Mouse (Mus musculus) lung, embryonic 15.5 days (tissue): ENCODE data around the gene Lrch1. TPM values are rescaled to one million over a fixed set of nuclear protein-coding genes. Genes with fewer than 3 reads are reported as not detected.

Experiments
- ATAC-seq: fragments of 200-750 bp; cut with Nextera tagmentation; 2 replicates; pipeline ENCODE4 v1.8.0; 2017; ENCODE audit warnings: moderate number of reproducible peaks, borderline replicate concordance; ENCODE audit not compliant: low FRiP score, low TSS enrichment; ENCODE audit errors: extremely low read depth
- H3K27ac ChIP-seq: fragments of 300-500 bp; sonication (generic); 2 replicates; pipeline ENCODE4 v1.5.1; 2015; ENCODE audit warnings: moderate library complexity, mild to moderate bottlenecking, inconsistent platforms
- H3K27me3 ChIP-seq: fragments of 300-500 bp; sonication (generic); 2 replicates; pipeline ENCODE4 v1.6.1; 2015; ENCODE audit warnings: inconsistent platforms
- H3K36me3 ChIP-seq: fragments of 300-500 bp; sonication (generic); 2 replicates; pipeline ENCODE4 v1.6.1; 2015; ENCODE audit warnings: inconsistent platforms
- H3K4me1 ChIP-seq: fragments of 300-500 bp; sonication (generic); 2 replicates; pipeline ENCODE4 v1.6.1; 2015; ENCODE audit warnings: inconsistent platforms
- H3K4me2 ChIP-seq: fragments of 300-500 bp; sonication (generic); 2 replicates; pipeline ENCODE4 v1.6.1; 2015; ENCODE audit warnings: inconsistent platforms, mild to moderate bottlenecking, moderate library complexity
- H3K4me3 ChIP-seq: fragments of 300-500 bp; sonication (generic); 2 replicates; pipeline ENCODE4 v1.5.1; 2015; ENCODE audit warnings: mild to moderate bottlenecking, inconsistent platforms
- H3K9ac ChIP-seq: fragments of 300-500 bp; sonication (generic); 2 replicates; pipeline ENCODE4 v1.6.1; 2015; ENCODE audit warnings: inconsistent platforms
- H3K9me3 ChIP-seq: fragments of 300-500 bp; sonication (generic); 2 replicates; pipeline ENCODE4 v1.6.1; 2016; ENCODE audit warnings: inconsistent platforms
- WGBS: fragments of 180-500 bp; shearing (Covaris S2); methylation state at CpG from one replicate; pipeline ENCODE4 v1.1.7; 2015; 5-methylcytosine and 5-hydroxymethylcytosine counted together
- polyA plus RNA-seq: library from polyadenylated mRNA; unstranded; fragments of >200 nt; fragmentation: Nextera tagmentation; extraction: Ambion mirVana; gene quantifications from 2 replicates; pipeline ENCODE4 v1.2.1, GENCODE M21; 2015

The Lrch1 gene
- polyA plus RNA-seq, 1 experiment from 2014 or later, result 19.9 TPM

- no peaks in the 10 kb centered on the region for H3K9me3 ChIP-seq
- no peak overlapping the region for H3K9ac ChIP-seq
- no peaks in the 10 kb centered on the region for H3K36me3 ChIP-seq
- H3K4me2 ChIP-seq, result no peak overlapping the region
- no peaks in the 10 kb centered on the region for H3K27me3 ChIP-seq
- no peak overlapping the region for H3K4me3 ChIP-seq
- no peak overlapping the region for H3K27ac ChIP-seq
- 38% methylated on average over 3 of the region's 3 CpGs for WGBS
- no peak for ATAC-seq
- H3K4me1 ChIP-seq, result peaks cover 18% of the 10 kb centered on the region
These were observed 106.4 kb downstream of the Lrch1 start for GRCm38 (mm10) chr14:74841297-74841696.

DNA sequence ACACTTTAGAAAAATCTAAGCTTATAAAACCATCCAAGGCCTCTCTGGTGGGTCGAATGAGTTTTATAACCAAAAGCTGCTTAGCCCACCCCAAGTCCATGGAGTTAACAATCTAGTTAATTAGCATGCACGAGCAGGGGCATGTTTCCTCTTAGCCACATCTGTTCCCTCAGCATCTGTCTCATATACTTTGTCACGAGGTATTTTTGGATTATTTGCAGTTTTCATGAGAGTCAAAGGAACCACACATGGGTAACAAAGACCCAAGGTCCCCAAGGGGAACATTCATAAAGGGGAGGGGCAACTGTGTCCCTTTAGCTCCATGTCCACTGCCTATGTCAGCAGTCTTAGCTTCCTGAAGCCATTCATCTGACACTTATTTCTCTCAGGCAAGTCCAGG, 106.9 kb downstream of the Lrch1 start:
- Histone ChIP-seq H3K4me3 (no peak overlapping the region), H3K36me3 (no peaks in the 10 kb centered on the region), H3K4me1 (peaks cover 16% of the 10 kb centered on the region), H3K27me3 (no peaks in the 10 kb centered on the region), H3K4me2 (no peak overlapping the region), H3K9ac (no peak overlapping the region), H3K27ac (no peak overlapping the region), H3K9me3 (no peaks in the 10 kb centered on the region)
- WGBS, result 49% methylated on average over 3 of the region's 3 CpGs
- no peak for ATAC-seq

DNA sequence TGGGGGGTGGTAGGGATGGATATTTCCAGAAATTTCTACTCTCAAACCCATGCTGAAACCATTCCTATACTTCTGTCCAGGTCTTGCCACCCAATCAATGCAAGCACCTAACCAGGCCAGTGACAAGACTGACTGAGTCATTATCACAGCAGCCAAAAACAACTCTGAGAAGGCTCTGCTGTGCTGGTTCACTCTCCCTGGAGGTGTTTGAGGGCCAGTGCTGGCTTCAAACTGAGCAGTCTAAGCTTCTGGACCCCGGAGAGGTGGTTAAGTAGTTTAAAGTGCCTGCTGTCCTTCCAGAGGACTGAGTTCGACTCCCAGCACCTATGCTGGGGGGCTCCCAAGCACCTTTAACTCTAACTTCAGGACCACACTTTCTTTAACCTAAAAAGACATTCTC, 107.3 kb downstream of the Lrch1 start:
- Histone ChIP-seq H3K4me3 (no peak overlapping the region), H3K36me3 (no peaks in the 10 kb centered on the region), H3K9me3 (no peaks in the 10 kb centered on the region), H3K27ac (no peak overlapping the region), H3K9ac (no peak overlapping the region), H3K27me3 (no peaks in the 10 kb centered on the region), H3K4me2 (no peak overlapping the region), H3K4me1 (peaks cover 16% of the 10 kb centered on the region)
- ATAC-seq, result no peak
- WGBS, result 74% methylated on average over 2 of the region's 2 CpGs

DNA sequence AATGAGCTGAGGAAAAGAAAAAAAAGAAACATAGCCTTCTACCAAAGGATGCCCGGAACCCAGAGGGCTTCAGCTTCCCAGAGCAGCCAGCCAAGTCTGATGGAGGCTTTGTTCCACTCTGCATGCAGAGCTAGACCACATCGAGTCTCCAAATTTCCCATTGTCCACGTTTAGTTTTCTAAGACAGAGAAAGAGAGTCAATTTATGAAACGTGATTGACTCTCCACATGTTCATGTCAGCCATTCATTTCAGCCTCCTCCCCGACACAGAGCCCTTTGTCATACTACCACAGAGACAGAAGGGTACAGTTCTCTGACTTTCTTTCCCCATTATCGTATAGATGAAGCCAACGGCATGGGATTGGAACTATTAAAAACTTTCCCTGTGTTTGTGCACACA, 108.9 kb downstream of the Lrch1 start:
- Histone ChIP-seq H3K4me2 (no peak overlapping the region), H3K9me3 (no peaks in the 10 kb centered on the region), H3K9ac (no peak overlapping the region), H3K4me1 (peaks cover 19% of the 10 kb centered on the region; the same call in 1 of the 2 replicates), H3K4me3 (no peak overlapping the region), H3K27me3 (no peaks in the 10 kb centered on the region), H3K27ac (no peak overlapping the region), H3K36me3 (0 out of 2 replicates have a peak, but pooled peaks cover 2% of the 10 kb centered on the region)
- WGBS, result 87% methylated on average over 7 of the region's 7 CpGs
- ATAC-seq, result no peak

DNA sequence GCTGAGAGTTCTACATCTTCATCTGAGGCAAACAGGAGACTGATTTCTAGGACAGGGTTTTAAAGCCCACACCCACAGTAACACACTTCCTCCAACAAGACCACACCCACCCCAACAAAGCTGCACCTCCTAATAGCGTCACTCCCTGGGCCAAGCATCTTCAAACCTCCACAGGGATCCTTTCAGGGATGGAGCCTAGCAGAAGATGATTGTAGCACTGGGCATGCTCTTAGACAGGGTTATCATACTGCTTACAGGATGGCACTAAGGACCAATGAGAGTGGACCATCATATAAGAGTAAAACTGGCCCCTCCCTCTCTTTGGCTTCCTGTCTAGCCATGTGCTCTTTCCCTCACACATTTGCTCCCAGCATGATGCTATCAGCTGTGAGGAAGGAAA, 112.7 kb downstream of the Lrch1 start:
- 0 out of 2 replicates have a peak, but pooled peaks cover 2% of the 10 kb centered on the region for H3K36me3 ChIP-seq
- no peak overlapping the region for H3K27ac ChIP-seq
- no peak for ATAC-seq
- WGBS, result 68% methylated on average over 1 of the region's 1 CpGs
- H3K9me3 ChIP-seq, result no peaks in the 10 kb centered on the region
- no peak overlapping the region for H3K4me3 ChIP-seq
- H3K4me1 ChIP-seq, result peaks cover 13% of the 10 kb centered on the region; the same call in 1 of the 2 replicates
- H3K4me2 ChIP-seq, result no peak overlapping the region
- no peak overlapping the region for H3K9ac ChIP-seq
- no peaks in the 10 kb centered on the region for H3K27me3 ChIP-seq

DNA sequence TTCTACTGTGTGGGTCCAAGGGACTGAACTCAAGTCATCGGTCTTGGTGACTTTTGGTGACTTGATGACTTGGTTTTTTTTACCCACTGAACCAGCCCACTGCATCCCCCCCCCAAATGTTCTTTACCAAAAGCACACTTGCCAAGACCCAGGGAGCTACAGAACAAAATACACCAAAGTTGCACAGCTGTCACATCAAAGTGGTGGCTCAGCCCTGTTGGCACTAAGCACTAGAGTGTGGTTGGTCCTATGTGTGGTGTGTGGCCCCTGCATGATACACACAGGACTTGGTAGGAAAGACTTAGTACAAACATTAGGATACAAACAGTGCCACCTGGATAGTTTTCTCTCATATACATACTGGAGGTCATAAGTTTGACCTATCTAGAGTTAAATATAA, 113.5 kb downstream of the Lrch1 start:
- no peak overlapping the region for H3K4me2 ChIP-seq
- no peaks in the 10 kb centered on the region for H3K27me3 ChIP-seq

GRCm38 (mm10) chr14:74831653-74832052, 116.0 kb downstream of the Lrch1 start:
- WGBS, result 36% methylated on average over 5 of the region's 5 CpGs
- Histone ChIP-seq H3K27ac (peak overlapping the region; percentile 16; the same call in 1 of the 2 replicates), H3K27me3 (no peaks in the 10 kb centered on the region), H3K4me3 (no peak overlapping the region), H3K9me3 (no peaks in the 10 kb centered on the region), H3K4me1 (peaks cover 13% of the 10 kb centered on the region; the same call in 1 of the 2 replicates), H3K9ac (no peak overlapping the region), H3K36me3 (0 out of 2 replicates have a peak, but pooled peaks cover 2% of the 10 kb centered on the region), H3K4me2 (no peak overlapping the region)
- ATAC-seq, result no peak

More for the DNA sequence above, 113.5 kb downstream of the Lrch1 start:
- H3K27ac ChIP-seq, result no peak overlapping the region
- H3K36me3 ChIP-seq, result 0 out of 2 replicates have a peak, but pooled peaks cover 2% of the 10 kb centered on the region
- H3K4me1 ChIP-seq, result peaks cover 13% of the 10 kb centered on the region; the same call in 1 of the 2 replicates
- no peak overlapping the region for H3K9ac ChIP-seq
- 93% methylated on average over 1 of the region's 1 CpGs for WGBS
- no peaks in the 10 kb centered on the region for H3K9me3 ChIP-seq
- no peak for ATAC-seq
- H3K4me3 ChIP-seq, result no peak overlapping the region

DNA sequence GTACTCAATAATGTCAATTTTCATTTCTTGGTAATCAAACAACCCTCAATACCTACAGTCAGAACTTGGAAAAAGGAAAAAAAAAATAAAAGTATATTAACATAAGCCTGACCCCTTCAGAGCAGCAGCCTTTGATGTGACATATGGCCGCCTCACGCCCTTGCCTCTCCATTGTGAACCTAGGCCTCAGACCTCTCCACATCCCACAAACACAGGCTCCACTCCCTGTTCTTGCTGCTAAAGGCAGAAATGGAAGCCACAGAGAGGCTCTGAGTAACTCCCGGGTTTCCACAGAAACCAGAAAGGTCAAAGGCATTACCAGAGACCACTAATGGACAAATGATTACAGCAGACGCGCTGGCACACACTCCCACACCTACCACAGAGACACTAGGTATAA, 116.6 kb downstream of the Lrch1 start:
- ATAC-seq, result no peak
- Histone ChIP-seq H3K9me3 (no peaks in the 10 kb centered on the region), H3K36me3 (0 out of 2 replicates have a peak, but pooled peaks cover 2% of the 10 kb centered on the region), H3K4me1 (peaks cover 13% of the 10 kb centered on the region; the same call in 1 of the 2 replicates), H3K27ac (no peak overlapping the region), H3K27me3 (no peaks in the 10 kb centered on the region), H3K9ac (no peak overlapping the region), H3K4me2 (no peak overlapping the region), H3K4me3 (no peak overlapping the region)
- WGBS, result 58% methylated on average over 5 of the region's 5 CpGs

- no peaks in the 10 kb centered on the region for H3K27me3 ChIP-seq
- peaks cover 10% of the 10 kb centered on the region; the same call in 1 of the 2 replicates for H3K4me1 ChIP-seq
- no peak overlapping the region for H3K4me3 ChIP-seq
- no peak overlapping the region for H3K27ac ChIP-seq
- H3K36me3 ChIP-seq, result 0 out of 2 replicates have a peak, but pooled peaks cover 2% of the 10 kb centered on the region
- no peaks in the 10 kb centered on the region for H3K9me3 ChIP-seq
- no peak overlapping the region for H3K9ac ChIP-seq
- no peak overlapping the region for H3K4me2 ChIP-seq
- no peak for ATAC-seq
- 80% methylated on average over 2 of the region's 2 CpGs for WGBS
These were observed 117.1 kb downstream of the Lrch1 start for GRCm38 (mm10) chr14:74830591-74830990.

DNA sequence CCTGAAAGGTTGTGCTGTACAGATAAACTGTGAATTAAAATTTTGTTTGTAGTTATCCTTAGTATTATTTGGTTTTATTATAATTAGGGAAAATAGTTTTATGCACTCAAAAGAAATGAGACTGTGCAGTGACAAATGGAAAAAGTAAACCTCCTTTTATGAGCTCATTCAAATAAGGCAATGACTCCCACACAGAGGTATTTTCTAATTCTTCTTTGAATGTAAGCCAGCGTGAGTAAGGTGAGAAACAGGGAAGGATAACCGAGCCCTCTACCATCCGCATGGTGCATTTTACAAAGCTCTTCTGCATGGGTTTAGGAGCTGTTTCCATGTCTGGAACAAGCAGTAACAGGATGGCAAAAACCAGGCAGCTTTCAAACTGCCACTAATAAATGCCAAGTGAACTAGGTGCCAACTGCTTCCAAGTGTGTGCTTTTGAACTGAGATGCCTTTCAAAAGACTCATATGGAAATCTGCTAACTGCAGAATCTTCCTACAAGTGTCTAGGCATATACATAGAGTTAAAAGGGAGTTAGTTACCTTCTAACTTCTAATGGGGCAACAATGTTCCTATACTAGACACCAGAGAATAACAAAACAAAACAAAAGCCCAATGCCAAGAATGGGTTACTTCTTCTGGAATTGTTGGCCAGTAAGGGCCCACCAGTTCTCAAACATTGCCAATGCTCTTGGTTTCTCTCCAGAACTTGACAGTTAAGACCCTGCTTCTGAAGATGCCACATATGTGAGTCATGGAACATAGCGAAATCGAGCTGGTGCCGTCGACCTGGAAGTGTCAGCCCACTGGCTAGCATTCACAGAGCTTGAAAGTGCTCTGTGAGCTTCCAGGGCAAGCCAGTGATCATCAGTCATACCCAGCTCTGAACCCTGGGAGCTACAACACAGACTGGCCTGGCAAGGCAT, 124.7 kb downstream of the Lrch1 start:
- Histone ChIP-seq H3K27ac (no peak overlapping the region), H3K9ac (no peak overlapping the region), H3K4me2 (no peak overlapping the region), H3K4me3 (no peak overlapping the region), H3K9me3 (no peaks in the 10 kb centered on the region), H3K4me1 (peaks cover 11% of the 10 kb centered on the region; the same call in 1 of the 2 replicates), H3K36me3 (no peaks in the 10 kb centered on the region; the same call in 1 of the 2 replicates), H3K27me3 (no peaks in the 10 kb centered on the region)
- 85% methylated on average over 7 of the region's 7 CpGs for WGBS
- ATAC-seq, result no peak

GRCm38 (mm10) chr14:74822048-74822447, 125.6 kb downstream of the Lrch1 start:
- Histone ChIP-seq H3K4me1 (peaks cover 11% of the 10 kb centered on the region; the same call in 1 of the 2 replicates), H3K9ac (no peak overlapping the region)
- 36% methylated on average over 2 of the region's 2 CpGs for WGBS

More at GRCm38 (mm10) chr14:74822048-74822447, 125.6 kb downstream of the Lrch1 start:
- Histone ChIP-seq H3K27me3 (no peaks in the 10 kb centered on the region), H3K4me2 (no peak overlapping the region), H3K4me3 (no peak overlapping the region), H3K36me3 (no peaks in the 10 kb centered on the region; the same call in 1 of the 2 replicates), H3K9me3 (no peaks in the 10 kb centered on the region), H3K27ac (no peak overlapping the region)
- ATAC-seq, result no peak
